Mouse (Mus musculus): ENCODE measurements around the gene Gm42878. TPM values are rescaled to one million over a fixed set of nuclear protein-coding genes. Genes with fewer than 3 reads are reported as not detected.
"Not testable (repeated sequence)": the region's sequence is repeated elsewhere in the genome, so short reads cannot be mapped to it uniquely, and the experiment has no call there.

Gm42878 gene
- total RNA-seq, 2 experiments from 2014 or later: not detected

DNA sequence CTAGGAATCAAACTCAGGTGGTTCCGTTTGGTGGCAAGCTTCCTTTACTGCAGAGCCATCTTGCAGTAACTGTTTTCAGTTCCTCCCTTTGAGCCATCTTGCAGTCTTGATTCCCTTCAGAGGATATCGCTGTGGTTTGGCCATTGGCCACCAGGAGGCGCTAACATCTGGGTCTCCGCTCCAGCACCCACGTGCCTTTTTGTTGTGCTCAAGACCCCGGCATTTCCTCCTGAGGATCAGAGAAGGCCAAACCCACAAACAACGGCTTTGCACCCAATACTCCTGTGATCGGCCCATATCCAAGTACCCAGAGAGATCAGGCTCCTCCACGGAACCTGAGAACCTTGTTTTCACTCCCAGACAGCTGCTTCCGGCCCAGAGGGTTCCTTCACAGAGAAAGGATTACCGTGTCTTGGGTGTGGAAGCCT is 19.2 kb upstream of the Gm42878 start:
- DNase-seq: peak; percentile 93

DNA sequence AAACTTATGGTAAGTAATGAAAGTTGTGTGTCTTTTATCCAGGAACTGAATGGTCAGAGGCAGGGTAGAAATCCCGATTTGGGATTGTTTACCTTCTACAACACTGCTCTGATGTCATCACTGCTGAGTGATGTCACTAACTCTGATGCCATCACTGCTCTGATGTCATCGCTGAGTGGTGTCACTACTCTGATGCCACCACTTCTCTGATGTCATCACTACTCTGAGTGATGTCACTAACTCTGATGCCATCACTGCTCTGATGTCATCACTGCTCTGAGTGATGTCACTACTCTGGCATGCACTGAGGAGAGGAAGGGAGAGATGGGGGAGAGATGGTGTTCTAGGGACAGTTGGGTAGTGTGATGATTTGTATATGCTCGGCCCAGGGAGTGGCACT is 17.2 kb upstream of the Gm42878 start:
- DNase-seq: no peak

DNA sequence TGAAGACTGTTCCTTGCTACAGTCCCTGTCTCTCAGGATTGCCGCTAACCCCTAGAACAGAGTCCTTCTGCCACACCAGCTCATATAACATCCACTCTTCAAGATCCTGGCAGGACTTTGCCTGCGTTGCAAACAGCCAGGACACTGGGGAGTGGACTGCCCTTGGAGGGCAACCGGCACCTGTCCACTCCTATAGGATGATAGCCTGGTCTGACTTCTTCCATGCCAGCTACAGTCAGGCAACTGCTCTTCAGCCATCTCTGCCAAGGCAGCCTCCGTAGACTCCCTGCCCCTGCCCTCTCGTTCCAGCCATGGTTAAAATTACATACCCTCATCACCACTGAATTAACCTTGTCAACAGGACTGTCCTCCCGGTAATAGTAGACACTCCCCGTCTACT is 3.9 kb upstream of the Gm42878 start:
- peak; percentile 33 for DNase-seq

DNA sequence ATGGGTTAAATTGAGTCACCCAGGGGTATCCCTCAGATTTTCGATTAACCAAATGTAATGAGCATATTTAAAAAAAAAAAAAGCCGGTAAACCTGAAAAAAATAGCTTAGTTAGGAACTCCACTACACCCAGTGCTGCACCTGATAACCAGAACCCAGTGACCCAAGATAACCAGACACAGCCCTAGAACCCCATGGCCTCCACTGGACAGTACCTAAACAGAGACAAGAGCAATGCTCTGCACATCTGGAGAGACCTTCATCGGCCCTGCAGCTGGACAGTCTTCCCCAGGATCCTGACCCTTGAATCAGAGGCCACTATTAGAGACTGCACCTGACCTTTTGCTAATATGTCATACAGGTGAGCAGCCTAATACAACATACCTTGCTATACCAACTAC is 1.8 kb upstream of the Gm42878 start:
- DNase-seq: no peak

DNA sequence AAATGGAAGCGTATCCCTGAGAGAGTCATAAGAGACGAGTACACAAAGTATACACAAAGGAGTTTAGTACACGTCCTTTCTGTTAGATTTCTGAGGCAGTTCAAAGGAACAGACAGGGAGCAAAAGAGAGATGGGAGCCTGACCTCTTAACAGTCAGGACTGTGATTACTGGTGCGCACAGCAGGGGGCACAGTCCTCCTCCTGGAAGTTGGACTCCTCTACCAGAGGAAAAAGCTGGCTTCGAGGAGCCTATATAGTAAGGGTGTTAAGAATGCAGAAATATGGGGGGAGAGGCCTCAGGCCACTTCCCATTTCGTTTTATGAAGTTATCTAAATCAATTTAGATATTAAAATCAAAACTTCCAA is 1.2 kb upstream of the Gm42878 start:
- DNase-seq: peak; percentile 57

DNA sequence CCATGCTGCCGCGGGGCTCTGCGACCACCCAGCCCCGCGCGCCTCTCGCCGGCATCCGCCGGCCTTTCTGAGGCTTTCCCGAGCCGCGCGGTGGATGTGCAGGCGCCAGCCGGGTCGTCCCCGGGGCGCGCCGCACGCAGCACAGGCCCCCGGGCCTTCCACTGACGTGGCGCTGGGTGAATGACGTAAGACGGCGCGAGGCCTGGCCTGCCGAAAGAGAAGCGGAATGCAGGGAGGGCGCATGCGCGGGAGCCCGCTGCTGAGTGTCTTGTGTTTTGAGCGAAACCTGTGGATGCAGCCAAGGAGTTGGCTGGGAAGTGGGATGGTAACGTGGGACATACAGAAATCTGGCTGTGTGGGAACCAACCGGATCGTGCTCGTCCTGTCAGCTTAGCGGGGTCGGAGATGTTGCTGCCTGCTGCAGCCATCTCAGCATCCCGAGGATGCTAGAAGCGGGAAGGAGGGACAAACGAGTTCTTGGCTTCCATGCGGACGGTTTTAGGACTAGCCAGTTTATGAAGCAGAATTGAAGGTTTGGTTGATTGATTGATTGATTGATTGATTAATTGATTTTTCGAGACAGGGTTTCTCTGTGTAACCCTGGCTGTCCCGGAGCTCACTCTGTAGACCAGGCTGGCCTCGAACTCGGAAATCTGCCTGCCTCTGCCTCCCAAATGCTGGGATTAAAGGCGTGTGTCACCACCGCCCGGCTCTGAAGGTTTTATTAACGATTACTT is 679 bp upstream of the Gm42878 start, which contains the start of gene Mapkapk5:
TSS of gene Mapkapk5 (minus strand) at position 113 of the 737 bp plus-strand sequence.
- peak; percentile 99 for DNase-seq

DNA sequence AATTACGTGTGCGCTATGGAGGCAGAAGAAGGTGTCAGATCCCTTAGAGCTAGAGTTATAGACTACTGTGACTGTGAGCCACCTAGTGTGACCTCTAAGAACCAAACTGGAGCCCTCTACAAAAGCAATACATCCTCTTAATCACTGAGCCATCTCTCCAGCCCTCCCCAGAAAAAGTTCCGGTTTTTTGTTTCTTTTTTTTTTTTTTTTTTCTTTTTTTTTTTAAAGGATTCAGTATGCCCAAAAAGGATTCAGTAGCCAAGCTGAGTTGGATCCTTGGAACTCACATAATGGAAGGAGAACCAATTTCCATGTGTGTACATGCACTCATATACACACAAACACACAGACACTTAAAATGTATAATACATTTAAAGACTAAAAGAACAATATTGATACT is 1.9 kb downstream of the Gm42878 start:
- no peak for DNase-seq

DNA sequence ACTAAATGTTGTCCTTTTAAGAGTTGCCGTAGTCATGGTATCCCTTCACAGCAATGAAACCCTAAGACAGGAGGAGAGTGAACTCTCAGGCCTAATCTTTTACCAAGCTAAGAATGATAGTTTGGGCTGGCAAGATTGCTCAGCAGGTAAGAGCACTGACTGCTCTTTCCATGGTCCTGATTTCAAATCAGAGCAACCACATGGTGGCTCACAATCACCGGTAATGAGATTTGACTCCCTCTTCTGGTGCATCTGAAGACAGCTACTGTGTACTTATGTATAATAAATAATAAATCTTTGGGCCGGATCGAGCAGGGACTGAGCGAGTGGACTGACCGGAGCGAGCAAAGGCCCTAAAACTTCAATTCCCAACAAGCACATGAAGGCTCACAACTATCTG is 4.0 kb downstream of the Gm42878 start:
- no peak for DNase-seq

DNA sequence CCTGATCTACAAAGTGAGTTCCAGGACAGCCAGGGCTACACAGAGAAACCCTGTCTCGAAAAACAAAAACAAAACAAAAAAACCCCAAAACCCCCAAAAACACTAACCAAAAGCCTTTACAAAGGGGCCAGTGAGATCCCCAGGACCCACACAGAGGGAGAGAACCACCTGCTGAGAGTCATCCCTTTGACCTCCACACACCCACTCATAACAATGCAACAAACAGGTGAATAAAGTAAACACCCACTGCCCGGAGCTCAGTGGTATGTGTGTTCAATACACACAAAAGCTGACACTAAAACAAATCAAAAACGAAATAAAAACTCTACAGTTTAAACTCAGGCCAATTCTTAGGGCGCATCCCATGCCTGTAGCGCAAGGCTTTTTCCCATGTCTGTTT is 5.2 kb downstream of the Gm42878 start:
- no peak for DNase-seq

DNA sequence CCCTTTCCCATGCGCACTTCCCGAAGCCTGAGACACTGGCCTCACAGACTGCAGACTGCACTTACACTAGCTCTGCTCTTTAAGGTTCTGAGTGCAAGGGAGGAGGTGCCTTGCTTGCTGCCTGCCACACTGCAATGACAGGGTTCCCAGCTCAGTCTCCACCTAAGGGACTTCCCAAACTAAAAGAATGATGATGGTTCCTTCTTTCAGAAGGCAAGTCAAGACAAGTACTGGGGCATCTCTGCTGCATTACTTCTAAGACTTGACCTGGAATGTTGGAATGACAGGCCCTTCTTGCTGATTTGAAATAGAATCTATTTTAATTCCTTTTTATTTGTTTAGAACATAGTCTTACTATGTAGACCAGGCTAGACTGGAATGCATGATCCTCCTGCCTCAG is 7.7 kb downstream of the Gm42878 start:
- no peak for DNase-seq

DNA sequence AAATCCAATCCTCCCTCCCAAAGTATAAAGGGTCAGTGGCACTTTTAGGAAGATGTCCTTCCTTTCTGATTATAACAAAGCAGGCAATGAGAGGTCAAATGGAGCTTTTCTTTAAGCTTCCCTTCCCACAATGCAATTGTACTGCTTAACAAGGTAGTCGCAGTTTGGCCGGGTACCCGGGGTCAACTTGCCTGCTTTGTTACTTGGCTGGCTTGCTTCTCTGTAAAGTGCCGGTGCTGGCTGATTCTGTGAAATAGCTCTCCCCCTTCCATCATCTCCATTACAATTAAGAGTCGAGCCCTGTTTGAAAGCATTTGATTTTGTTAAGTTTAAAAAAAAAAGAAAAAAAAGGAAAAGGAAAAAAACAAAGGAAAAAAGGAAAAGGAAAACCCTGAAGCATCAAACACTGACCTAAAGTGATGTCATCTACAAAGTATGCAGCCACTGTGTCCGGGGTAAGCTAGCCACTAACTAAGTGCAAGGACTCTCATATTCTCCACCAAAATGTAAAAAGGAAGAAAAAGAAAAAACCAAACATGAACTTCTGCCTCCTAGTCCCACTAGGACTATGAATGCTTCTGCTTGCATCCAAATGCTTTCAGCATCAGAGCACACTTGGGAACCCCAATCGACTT is 8.2 kb downstream of the Gm42878 start:
- no peak for DNase-seq

DNA sequence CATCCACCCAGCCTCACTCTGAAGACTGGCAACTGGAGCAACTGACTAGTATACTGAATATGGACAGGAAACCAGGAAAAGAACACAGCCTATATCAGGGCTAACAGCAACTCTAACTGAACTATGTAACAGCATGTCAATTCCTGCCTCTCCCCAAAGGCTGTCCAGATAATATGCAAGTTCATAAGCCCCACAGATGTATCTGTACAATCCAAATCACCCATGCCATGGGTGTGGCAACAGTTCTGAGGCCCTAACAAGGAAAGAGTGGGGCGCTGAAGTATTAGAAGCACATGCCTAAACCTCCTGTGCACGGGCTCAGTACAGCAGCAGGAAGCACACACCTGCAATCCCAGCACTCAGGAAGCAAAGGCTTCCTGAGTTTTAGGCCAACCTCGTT is 10.2 kb downstream of the Gm42878 start:
- no peak for DNase-seq

DNA sequence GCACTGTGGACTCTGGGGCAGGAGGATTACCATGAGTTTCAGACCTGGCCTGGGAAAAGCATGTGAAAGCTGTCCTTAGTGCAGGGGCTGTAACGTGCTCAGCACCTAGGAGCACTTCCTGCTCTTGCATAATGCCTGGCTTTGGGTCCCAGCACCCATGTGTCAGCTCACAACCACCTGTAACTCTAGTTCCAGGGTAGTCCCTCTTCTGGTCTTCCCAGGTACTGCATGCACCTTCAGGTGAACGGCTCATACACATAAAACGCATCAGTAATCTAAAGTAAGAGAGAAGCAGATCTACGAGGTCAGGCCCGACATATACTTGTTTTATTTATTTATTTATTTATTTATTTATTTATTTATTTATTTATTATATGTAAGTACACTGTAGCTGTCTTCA is 10.8 kb downstream of the Gm42878 start:
- no peak for DNase-seq

DNA sequence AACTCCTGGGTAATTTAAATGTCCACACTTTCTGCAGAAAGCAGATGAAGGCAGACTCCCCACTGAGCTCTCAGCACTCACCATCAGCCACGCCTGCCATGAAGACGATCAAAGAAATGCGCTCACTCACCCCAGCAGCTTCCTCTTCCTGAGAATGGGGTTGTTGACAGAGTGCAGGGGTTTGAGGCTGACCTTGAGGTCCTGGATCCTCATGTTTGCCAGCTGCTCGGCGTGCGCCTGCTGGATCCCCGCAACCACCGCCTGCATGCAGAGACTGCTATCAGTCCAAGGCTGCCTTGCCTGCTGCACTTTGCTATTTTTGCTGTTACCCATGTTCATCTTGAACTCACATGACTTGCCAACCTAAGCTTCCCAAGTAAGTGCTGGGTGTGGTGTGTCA is 18.3 kb downstream of the Gm42878 start:
- no peak for DNase-seq

DNA sequence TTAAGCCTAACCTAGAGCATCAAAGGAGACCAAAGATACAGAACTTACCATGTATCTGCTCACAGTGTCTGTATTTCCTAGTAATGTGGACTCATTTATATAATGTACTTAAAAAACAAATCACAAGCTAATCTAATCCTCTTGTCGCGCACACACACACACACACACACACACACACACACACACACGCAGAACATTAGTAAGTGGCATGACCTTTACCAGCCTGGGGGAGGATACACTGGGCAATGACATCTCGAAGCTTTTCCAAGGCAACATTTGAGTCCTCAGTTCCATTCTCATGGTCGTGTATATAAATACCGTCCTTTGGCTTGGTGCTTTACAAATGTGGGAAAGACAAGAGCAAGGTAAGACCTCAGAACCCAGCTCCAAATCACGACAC is 18.8 kb downstream of the Gm42878 start:
- no peak for DNase-seq

DNA sequence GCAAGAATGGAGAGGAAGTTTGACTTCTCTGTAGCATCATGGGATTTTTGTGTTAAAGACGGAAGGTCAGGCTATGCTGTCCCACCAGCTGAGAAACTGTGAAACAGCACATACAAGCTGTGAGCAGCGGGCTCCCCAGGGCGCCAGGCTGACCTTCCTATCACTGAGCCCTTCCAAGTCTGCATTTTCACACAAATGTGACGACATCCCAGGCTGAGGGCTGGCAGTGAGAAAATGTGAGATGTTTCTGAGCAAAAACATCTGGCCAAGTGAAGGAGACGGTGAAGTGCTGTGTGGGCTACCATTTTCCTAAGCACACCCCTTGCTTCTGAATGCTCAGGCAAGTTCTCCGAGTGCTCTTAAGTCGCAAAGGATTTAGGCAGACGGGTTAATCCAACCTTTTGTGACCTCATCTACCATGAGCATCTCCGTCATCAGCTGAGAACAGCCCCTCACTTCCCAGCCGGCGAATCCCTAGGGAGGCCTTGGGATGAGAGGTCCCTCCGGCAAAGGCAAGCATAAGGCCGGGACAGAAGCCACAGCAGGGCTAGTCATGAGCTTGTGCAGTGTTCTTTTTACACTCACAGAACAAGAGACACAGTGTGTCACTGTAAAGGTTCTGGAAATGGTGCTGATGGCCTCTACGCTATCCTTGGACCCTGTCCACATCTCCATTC is 19.4 kb downstream of the Gm42878 start:
- no peak for DNase-seq

DNA sequence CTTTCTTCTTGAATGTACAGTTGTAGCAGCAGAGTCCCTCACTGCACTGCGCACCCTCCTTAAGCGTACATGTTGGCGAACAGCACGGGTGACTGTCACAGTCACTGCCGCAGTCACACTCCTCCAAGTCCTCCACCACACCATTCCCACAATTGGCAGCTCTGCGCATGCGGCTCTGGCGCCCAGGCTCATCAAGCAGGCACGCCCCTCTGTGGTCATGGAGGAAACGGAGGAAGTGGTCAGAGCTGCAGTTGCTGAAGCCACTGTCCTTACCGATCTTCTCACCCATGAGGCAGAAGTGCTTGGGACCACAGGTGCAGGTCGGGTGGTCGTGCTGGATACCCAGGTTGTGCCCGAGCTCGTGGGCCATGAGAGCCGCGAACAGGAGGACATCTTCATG is 25.5 kb downstream of the Gm42878 start:
- DNase-seq: not testable (repeated sequence)

DNA sequence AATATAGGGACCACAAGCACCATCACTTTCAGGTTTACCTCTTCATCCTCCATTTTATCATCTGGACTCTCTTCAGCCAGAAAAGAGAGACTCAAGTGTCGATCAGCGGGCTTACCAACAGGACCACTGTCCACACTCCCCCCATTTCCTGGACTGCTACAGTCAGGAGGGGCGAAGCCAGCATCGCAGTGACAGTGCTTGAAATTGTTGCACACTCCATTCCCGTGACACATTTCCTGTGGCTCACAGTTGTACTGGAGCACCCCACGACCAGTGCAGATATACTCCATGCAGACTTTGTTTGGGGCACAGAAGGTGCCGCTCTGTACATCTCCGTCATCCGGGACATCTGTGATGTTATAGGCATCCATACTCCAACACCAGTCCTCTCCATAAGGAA is 26.3 kb downstream of the Gm42878 start:
- no peak for DNase-seq

DNA sequence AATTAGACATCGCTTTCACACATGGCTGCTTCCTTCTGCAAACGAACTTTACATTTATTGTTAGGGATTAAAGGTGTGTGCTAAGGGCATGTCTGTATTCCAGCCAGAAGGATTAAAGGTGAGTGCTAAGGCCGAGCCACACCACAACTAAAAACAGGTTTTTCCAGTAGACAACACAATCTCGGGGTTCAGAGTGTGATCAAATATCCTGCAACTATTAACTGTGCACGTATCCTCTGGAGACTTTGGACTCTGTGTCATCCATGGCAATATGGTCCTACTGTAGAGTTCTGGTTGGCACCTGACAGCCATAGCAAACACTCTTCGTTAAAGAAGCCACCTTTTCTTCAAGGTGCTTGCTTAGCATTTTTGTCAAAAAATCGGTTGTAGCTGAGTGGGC is 35.3 kb downstream of the Gm42878 start:
- no peak for DNase-seq

DNA sequence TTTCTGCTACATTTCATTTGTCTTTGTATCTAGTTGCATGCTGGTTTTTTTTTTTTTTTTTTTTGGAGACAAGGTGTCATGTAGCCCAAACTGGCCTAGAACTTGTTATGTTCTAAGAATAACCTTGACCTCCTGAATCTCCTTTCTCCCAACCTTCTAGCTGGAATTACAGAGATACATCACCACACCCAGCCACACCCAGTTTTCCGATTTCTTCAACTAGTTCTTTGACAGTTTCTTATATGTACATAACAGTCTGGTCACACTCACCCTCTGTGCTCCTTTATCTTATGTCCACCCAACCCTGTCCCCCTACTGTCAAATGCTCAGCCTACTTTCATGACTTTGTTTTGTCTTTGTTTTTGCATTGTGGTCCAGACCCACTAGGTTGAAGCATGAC is 38.4 kb downstream of the Gm42878 start:
- DNase-seq: no peak

DNA sequence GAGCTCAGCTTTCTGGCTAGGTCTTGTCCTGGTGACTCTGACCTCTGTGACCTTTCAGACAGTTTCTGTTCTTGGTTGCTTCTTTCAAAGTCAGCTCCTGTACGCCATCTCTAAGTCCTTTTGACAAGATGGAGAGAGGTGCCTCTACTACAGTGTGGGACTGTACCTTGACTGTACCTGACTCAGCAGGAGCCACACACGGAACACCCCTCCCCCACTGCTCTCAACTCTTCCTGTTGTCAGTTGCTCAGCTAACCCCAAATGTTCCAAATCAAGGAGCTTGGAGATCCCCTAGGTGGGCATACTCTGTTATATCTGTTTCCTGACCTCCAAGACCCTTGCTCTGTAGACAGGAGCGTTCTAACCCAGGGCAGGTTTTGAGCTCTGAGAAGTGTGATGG is 42.1 kb downstream of the Gm42878 start, which contains the start of gene Adam1b:
TSS of gene Adam1b (minus strand) at position 205 of the 400 bp plus-strand sequence.
- DNase-seq: no peak

DNA sequence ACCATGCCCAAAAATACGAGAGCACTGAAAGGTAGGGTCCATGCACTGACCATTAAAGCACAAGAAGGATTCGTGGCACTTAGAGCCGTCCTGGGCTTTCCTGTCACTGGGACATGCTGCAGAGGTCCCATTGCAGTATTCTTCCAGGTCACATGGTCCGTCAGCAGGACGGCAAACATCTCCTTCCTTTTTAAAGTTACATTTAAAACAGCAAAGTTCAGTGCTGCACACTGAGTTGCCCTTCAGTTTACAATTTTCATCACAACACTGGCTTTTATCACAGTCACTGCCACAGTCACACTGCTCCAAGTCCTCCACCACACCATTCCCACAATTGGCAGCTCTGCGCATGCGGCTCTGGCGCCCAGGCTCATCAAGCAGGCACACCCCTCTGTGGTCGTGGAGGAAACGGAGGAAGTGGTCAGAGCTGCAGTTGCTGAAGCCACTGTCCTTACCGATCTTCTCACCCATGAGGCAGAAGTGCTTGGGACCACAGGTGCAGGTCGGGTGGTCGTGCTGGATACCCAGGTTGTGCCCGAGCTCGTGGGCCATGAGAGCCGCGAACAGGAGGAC is 43.8 kb downstream of the Gm42878 start:
- DNase-seq: not testable (repeated sequence)

DNA sequence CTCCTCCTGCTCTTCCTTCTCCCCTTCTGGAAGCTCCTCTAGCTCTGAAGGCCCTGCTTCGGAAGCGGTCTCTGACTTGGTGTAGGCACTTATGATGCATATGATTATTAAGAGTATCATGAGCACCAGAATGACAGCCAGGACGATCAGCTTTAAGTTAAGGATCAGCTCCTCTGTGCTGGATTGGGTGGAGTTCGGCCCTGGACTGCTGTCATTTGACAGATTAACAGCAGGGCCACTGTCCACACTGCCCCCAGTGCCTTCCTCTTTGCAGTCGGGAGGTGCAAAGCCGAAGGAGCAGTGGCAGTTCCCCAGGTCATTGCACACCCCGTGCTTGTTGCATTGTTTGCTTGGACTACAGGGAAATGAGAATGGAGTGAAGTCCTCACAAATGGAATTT is 44.6 kb downstream of the Gm42878 start:
- no peak for DNase-seq
